Mouse (Mus musculus) heart, embryonic 13.5 days (tissue): ENCODE measurements around the gene Pold3. TPM values are rescaled to one million over a fixed set of nuclear protein-coding genes. Genes with fewer than 3 reads are reported as not detected.

ENCODE experiments used
- ATAC-seq: fragments of 200-750 bp; cut with Nextera tagmentation; 2 replicates; pipeline ENCODE4 v1.8.0; 2017; ENCODE audit warnings: moderate TSS enrichment; ENCODE audit not compliant: insufficient number of reproducible peaks, low FRiP score, low TSS enrichment; ENCODE audit errors: extremely low read depth
- H3K27ac ChIP-seq: fragments of 300-500 bp; sonication (generic); replicated peaks from 2 replicates; pipeline ENCODE4 v1.5.1; 2015; ENCODE audit warnings: moderate library complexity, mild to moderate bottlenecking, inconsistent platforms
- H3K27me3 ChIP-seq: fragments of 300-500 bp; sonication (generic); replicated peaks from 2 replicates; pipeline ENCODE4 v1.6.1; 2015; ENCODE audit warnings: mild to moderate bottlenecking, inconsistent platforms
- H3K36me3 ChIP-seq: fragments of 300-500 bp; sonication (generic); 2 replicates; pipeline ENCODE4 v1.6.1; 2015; ENCODE audit warnings: mild to moderate bottlenecking, inconsistent platforms
- H3K4me1 ChIP-seq: fragments of 300-500 bp; sonication (generic); 2 replicates; pipeline ENCODE4 v1.6.1; 2015; ENCODE audit warnings: inconsistent platforms
- H3K4me2 ChIP-seq: fragments of 300-500 bp; sonication (generic); 2 replicates; pipeline ENCODE4 v1.6.1; 2015; ENCODE audit warnings: inconsistent platforms, mild to moderate bottlenecking, moderate library complexity
- H3K4me3 ChIP-seq: fragments of 300-500 bp; sonication (generic); 2 replicates; pipeline ENCODE4 v1.5.1; 2015; ENCODE audit warnings: moderate library complexity, mild to moderate bottlenecking, inconsistent platforms
- H3K9ac ChIP-seq: fragments of 300-500 bp; sonication (generic); 2 replicates; pipeline ENCODE4 v1.6.1; 2015; ENCODE audit warnings: inconsistent platforms, mild to moderate bottlenecking, moderate library complexity
- H3K9me3 ChIP-seq: fragments of 300-500 bp; sonication (generic); 2 replicates; pipeline ENCODE4 v1.6.1; 2016; ENCODE audit warnings: inconsistent platforms
- WGBS: fragments of 180-500 bp; shearing (Covaris S2); methylation state at CpG from one replicate; pipeline ENCODE4 v1.1.7; 2015; ENCODE audit warnings: mixed read lengths; 5-methylcytosine and 5-hydroxymethylcytosine counted together
- polyA plus RNA-seq: library from polyadenylated mRNA; unstranded; fragments of >200 nt; fragmentation: Nextera tagmentation; extraction: Ambion mirVana; gene quantifications from 2 replicates; pipeline ENCODE4 v1.2.1, GENCODE M21; 2015

Pold3 gene
- polyA plus RNA-seq, 1 experiment from 2014 or later = 34.8 TPM

DNA sequence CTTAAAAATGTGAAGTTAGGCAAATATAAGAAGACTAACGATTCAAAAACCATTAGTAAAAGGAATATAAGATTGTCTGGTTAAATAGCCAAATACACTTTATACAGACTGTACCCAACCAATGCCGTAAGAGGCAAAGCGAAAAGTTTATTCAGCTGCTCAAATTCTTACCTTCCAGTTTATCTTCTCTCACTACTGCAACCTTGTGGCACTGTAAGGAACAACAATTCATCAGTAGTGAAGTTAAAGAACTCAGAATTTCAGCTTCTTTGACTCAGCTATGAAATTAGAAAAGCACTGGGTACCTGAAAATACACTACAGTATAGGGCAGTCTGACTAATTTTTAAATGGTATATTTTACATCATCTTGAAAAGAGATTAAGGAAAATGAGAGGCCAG, 13.0 kb downstream of the Pold3 start:
- H3K27me3 ChIP-seq = no peaks in the 10 kb centered on the region
- 67% methylated on average over 3 of the region's 3 CpGs for WGBS

DNA sequence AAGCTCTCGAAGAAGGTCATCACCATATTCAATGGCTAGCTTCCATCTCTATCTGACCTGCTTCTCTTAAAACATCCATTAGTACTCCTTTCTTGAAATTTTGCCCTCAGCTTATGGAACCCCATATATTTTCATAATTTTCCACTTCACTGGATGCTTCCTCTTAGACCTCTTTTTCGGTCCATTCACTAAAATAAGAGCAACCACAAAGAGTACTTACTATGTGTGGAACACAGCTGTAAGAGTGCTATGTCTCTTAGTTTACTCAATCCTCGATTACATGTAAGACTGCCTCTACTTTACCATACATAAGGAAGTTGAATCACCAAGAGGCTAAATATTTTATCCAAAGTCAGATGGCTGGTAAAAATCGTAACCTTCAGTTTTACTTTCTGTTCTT, 16.7 kb downstream of the Pold3 start:
- peaks cover 5% of the 10 kb centered on the region; the same call in 1 of the 2 replicates for H3K4me1 ChIP-seq
- WGBS = 87% methylated on average over 4 of the region's 4 CpGs
- no peak overlapping the region for H3K9ac ChIP-seq
- no peaks in the 10 kb centered on the region for H3K9me3 ChIP-seq
- H3K4me3 ChIP-seq = no peak overlapping the region
- peaks cover 85% of the 10 kb centered on the region for H3K36me3 ChIP-seq
- H3K27ac ChIP-seq = no peak overlapping the region
- H3K27me3 ChIP-seq = no peaks in the 10 kb centered on the region
- no peak overlapping the region for H3K4me2 ChIP-seq
- ATAC-seq = no peak

More for the DNA sequence above, 13.0 kb downstream of the Pold3 start:
- H3K9me3 ChIP-seq = no peaks in the 10 kb centered on the region
- no peak for ATAC-seq
- H3K4me3 ChIP-seq = no peak overlapping the region
- H3K9ac ChIP-seq = no peak overlapping the region
- H3K36me3 ChIP-seq = peaks cover 82% of the 10 kb centered on the region
- no peak overlapping the region for H3K4me2 ChIP-seq
- no peaks in the 10 kb centered on the region for H3K4me1 ChIP-seq
- no peak overlapping the region for H3K27ac ChIP-seq

DNA sequence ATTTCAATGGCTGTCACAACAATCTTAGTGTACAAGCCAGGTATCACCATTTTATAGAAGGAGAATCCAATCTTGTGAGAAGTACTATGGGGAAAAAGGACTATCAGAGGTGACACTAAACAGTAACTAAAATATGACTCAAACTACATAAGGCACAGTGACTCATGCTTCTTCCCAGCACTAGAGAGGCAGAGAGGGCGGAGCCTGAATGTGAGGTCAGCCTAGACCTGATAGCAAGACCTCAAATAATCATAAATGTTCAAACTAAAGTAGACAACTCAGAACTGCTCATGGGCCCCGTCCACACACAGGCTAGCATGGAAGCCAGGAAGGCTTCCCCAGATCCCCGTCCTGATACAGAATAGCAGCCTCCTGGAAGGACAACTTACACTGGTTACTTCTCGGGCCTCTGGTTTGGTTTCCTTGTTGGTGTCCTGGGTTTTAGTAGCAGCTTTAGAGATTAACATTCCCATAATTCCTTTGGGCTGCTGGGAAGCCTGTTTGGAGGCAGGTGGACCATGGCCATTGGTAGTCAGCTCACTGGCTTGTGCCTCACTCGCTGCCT, 21.3 kb downstream of the Pold3 start:
- no peak overlapping the region for H3K4me3 ChIP-seq
- 82% methylated on average over 5 of the region's 5 CpGs for WGBS
- peaks cover 91% of the 10 kb centered on the region for H3K36me3 ChIP-seq
- peaks cover 5% of the 10 kb centered on the region; the same call in 1 of the 2 replicates for H3K4me1 ChIP-seq
- no peaks in the 10 kb centered on the region for H3K27me3 ChIP-seq
- H3K9ac ChIP-seq = no peak overlapping the region
- H3K9me3 ChIP-seq = no peaks in the 10 kb centered on the region
- ATAC-seq = no peak
- no peak overlapping the region for H3K4me2 ChIP-seq
- H3K27ac ChIP-seq = no peak overlapping the region

GRCm38 (mm10) chr7:100086891-100087290, 34.5 kb downstream of the Pold3 start:
- no peaks in the 10 kb centered on the region for H3K4me1 ChIP-seq
- H3K9me3 ChIP-seq = no peaks in the 10 kb centered on the region
- H3K27ac ChIP-seq = no peak overlapping the region
- H3K27me3 ChIP-seq = no peaks in the 10 kb centered on the region
- H3K4me3 ChIP-seq = no peak overlapping the region
- H3K4me2 ChIP-seq = no peak overlapping the region
- ATAC-seq = no peak
- 90% methylated on average over 5 of the region's 5 CpGs for WGBS
- H3K36me3 ChIP-seq = peaks cover 95% of the 10 kb centered on the region
- no peak overlapping the region for H3K9ac ChIP-seq

DNA sequence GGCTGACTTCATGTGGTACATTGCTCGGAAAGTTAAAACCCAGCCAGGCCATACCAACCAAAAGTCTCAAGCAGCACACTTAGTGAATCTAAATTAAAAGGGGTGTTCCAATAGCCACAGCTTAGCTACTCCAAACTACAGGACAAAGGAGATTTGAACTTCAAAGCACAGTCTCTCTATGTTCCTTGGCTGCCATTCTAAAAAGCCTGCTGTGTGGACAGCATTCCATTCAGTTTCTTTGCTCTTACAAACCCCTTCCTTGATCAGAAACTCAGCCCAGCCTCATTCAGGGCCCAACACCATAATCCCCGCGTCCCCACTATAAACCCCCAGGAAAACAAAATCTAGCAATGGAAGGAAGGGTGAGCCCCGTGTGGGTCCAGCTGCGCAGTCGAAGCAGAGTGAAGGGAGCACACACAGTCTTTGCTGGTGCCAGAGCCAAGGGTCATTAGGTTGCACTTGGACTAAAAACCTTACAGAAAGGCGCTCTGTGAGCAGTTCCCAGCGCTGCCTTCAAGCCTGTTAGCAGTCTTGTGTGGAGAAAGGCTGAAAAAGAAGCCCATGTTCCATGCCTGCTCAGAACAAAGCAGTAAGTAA, 35.1 kb downstream of the Pold3 start:
- Histone ChIP-seq H3K9ac (no peak overlapping the region), H3K27ac (no peak overlapping the region), H3K4me2 (no peak overlapping the region), H3K36me3 (peaks cover 95% of the 10 kb centered on the region), H3K4me3 (no peak overlapping the region), H3K9me3 (no peaks in the 10 kb centered on the region), H3K27me3 (no peaks in the 10 kb centered on the region), H3K4me1 (no peaks in the 10 kb centered on the region)
- no peak for ATAC-seq
- WGBS = 95% methylated on average over 8 of the region's 8 CpGs

GRCm38 (mm10) chr7:100083812-100084211, 37.6 kb downstream of the Pold3 start:
- Histone ChIP-seq H3K27ac (no peak overlapping the region), H3K4me2 (no peak overlapping the region), H3K9me3 (no peaks in the 10 kb centered on the region), H3K4me1 (peaks cover 7% of the 10 kb centered on the region; the same call in 1 of the 2 replicates), H3K9ac (no peak overlapping the region), H3K27me3 (no peaks in the 10 kb centered on the region), H3K4me3 (no peak overlapping the region), H3K36me3 (peaks cover 79% of the 10 kb centered on the region)
- ATAC-seq = no peak
- 85% methylated on average over 6 of the region's 6 CpGs for WGBS

DNA sequence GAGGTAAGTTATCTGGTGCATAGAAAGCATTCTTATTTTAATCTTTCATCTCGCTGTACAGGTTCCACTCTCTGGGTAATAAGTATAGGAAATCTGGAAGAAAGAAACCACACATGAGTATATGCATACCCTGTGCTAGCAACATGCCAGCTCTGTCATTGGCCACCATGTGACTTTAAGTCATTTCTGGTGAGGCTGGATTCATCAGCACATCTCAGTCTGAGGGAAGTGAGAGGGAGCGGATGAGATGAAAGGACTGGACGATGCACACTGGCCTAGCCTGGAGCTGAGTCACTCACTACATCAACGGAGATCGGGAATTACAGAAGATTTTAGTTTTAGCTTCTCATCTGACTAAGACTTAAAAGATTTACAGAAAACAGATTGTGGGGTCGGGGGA, 38.5 kb downstream of the Pold3 start:
- peaks cover 7% of the 10 kb centered on the region; the same call in 1 of the 2 replicates for H3K4me1 ChIP-seq
- H3K27ac ChIP-seq = no peak overlapping the region
- no peak overlapping the region for H3K4me3 ChIP-seq
- H3K4me2 ChIP-seq = no peak overlapping the region
- no peak overlapping the region for H3K9ac ChIP-seq
- no peaks in the 10 kb centered on the region for H3K27me3 ChIP-seq
- WGBS = 84% methylated on average over 6 of the region's 6 CpGs
- H3K9me3 ChIP-seq = no peaks in the 10 kb centered on the region
- peaks cover 76% of the 10 kb centered on the region for H3K36me3 ChIP-seq
- no peak for ATAC-seq

GRCm38 (mm10) chr7:100080087-100080781, 41.1 kb downstream of the Pold3 start:
- H3K27ac ChIP-seq = no peak overlapping the region; the same call in 1 of the 2 replicates

GRCm38 (mm10) chr7:100077071-100077470, 44.3 kb downstream of the Pold3 start:
- H3K4me2 ChIP-seq = no peak overlapping the region
- no peak for ATAC-seq
- WGBS = 81% methylated on average over 4 of the region's 4 CpGs
- H3K9ac ChIP-seq = no peak overlapping the region
- no peaks in the 10 kb centered on the region for H3K27me3 ChIP-seq
- H3K9me3 ChIP-seq = no peaks in the 10 kb centered on the region
- no peak overlapping the region for H3K4me3 ChIP-seq
- peaks cover 18% of the 10 kb centered on the region; the same call in 1 of the 2 replicates for H3K4me1 ChIP-seq
- no peak overlapping the region for H3K27ac ChIP-seq
- peaks cover 20% of the 10 kb centered on the region for H3K36me3 ChIP-seq

More at GRCm38 (mm10) chr7:100080087-100080781, 41.1 kb downstream of the Pold3 start:
- WGBS = 49% methylated on average over 12 of the region's 12 CpGs
- ATAC-seq = no peak
- H3K4me3 ChIP-seq = no peak overlapping the region
- H3K36me3 ChIP-seq = peaks cover 51% of the 10 kb centered on the region
- peaks cover 18% of the 10 kb centered on the region; the same call in 1 of the 2 replicates for H3K4me1 ChIP-seq
- no peak overlapping the region for H3K4me2 ChIP-seq
- H3K9me3 ChIP-seq = no peaks in the 10 kb centered on the region
- H3K27me3 ChIP-seq = no peaks in the 10 kb centered on the region
- H3K9ac ChIP-seq = 0 out of 2 replicates have a peak overlapping the region, but pooled peaks have one; percentile 7

- ATAC-seq = no peak
- H3K4me3 ChIP-seq = no peak overlapping the region
Observed at GRCm38 (mm10) chr7:100076296-100076695, 45.1 kb downstream of the Pold3 start.

DNA sequence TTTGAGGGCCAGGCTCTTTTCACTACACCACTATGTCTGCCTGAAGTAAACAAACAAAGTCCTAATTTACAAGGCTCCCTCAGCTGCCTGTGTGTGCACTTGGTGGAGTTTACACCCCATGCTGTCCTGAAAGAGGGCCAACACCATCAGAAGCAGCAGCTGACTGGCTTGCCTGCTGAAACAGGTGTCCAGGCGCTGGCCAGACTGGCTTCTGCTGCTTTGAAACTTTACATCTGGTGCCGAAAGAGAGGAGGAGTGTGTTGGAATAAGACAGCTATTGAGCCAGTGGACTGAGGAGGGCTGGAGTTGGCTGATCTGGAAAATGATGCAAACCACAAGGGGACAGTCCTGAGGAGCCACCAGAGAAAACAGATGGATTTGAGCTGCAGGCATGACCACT, 47.4 kb downstream of the Pold3 start:
- Histone ChIP-seq H3K4me1 (peaks cover 10% of the 10 kb centered on the region; the same call in 1 of the 2 replicates), H3K9me3 (no peaks in the 10 kb centered on the region), H3K27me3 (no peaks in the 10 kb centered on the region), H3K27ac (no peak overlapping the region), H3K9ac (no peak overlapping the region), H3K4me2 (no peak overlapping the region), H3K4me3 (no peak overlapping the region), H3K36me3 (peaks cover 5% of the 10 kb centered on the region)
- no peak for ATAC-seq
- WGBS = 77% methylated on average over 2 of the region's 2 CpGs

More at GRCm38 (mm10) chr7:100076296-100076695, 45.1 kb downstream of the Pold3 start:
- Histone ChIP-seq H3K9ac (no peak overlapping the region), H3K4me2 (no peak overlapping the region), H3K9me3 (no peaks in the 10 kb centered on the region), H3K4me1 (peaks cover 18% of the 10 kb centered on the region; the same call in 1 of the 2 replicates), H3K36me3 (peaks cover 13% of the 10 kb centered on the region), H3K27me3 (no peaks in the 10 kb centered on the region), H3K27ac (no peak overlapping the region)
- 28% methylated on average over 5 of the region's 5 CpGs for WGBS
